Comparison of ENCODE assay signal across 26 mouse cellular contexts in genomic region chr7:45147899-45148298, GRCm38 (mm10). TPM values are rescaled to one million over a fixed set of nuclear protein-coding genes. Genes with fewer than 3 reads are reported as not detected.
DNase-seq lines count a peak whose midpoint lies in the region; ATAC-seq and TF ChIP-seq lines count a peak whose summit lies in the region.
"Had no signal": no experiment of that assay in that cellular context is flagged by ENCODE, and none has a peak within 500 bp of the region (broad histone marks: within the 10 kb centered on the region; RNA-seq: fewer than 3 reads in every experiment).

No protein-coding gene starts in this region.

- 0 out of 2 replicates have a peak overlapping the region, but pooled peaks have one; percentile 3 for H3K4me2 ChIP-seq in kidney, embryonic 16.5 days (replicated peaks; ENCODE audit: low read depth, low read length)
- no peak overlapping the region for H3K4me2 ChIP-seq in liver, embryonic 15.5 days
- H3K4me2 ChIP-seq: midbrain, embryonic 13.5 days; neural tube, embryonic 15.5 days had no signal

- no peaks in the 10 kb centered on the region for H3K36me3 ChIP-seq in heart, adult 2 months (ENCODE audit: control insufficient read depth, insufficient read depth, low read length)
- H3K36me3 ChIP-seq in kidney, embryonic 16.5 days (ENCODE audit: insufficient read depth, low read length): peaks cover 38% of the 10 kb centered on the region
- H3K36me3 ChIP-seq in liver, embryonic 15.5 days (replicated peaks): peaks cover 36% of the 10 kb centered on the region
- peaks cover 54% of the 10 kb centered on the region for H3K36me3 ChIP-seq in midbrain, embryonic 10.5 days

- TF ChIP-seq EP300 in heart, adult 2 months (IDR thresholded peaks at IDR 0.05; ENCODE audit: insufficient read depth, low read depth, low read length): no peak

- H3K4me1 ChIP-seq in heart, adult 2 months (ENCODE audit: control insufficient read depth, insufficient read depth, low read length): peaks cover 5% of the 10 kb centered on the region; the same call in 1 of the 2 replicates
- peaks cover 32% of the 10 kb centered on the region for H3K4me1 ChIP-seq in kidney, embryonic 16.5 days (ENCODE audit: insufficient read depth, low read length)
- peaks cover 30% of the 10 kb centered on the region for H3K4me1 ChIP-seq in liver, embryonic 15.5 days (replicated peaks)
- H3K4me1 ChIP-seq in midbrain, embryonic 10.5 days: peaks cover 23% of the 10 kb centered on the region

- intact Hi-C loops in heart, adult 2 months (cut with DNase I): no loop called here
- intact Hi-C loops in heart, postnatal 14 days (cut with DNase I): no loop called here
- intact Hi-C loops in left cerebral cortex, postnatal 36 days (cut with DNase I): no loop called here
- intact Hi-C loops in gastrocnemius, postnatal 14 days (cut with DNase I; ENCODE audit: low total_unique reads): no loop called here

- H3K9me3 ChIP-seq in kidney, embryonic 16.5 days (ENCODE audit: low read length): no peaks in the 10 kb centered on the region
- H3K9me3 ChIP-seq in liver, embryonic 15.5 days (replicated peaks): no peaks in the 10 kb centered on the region
- H3K9me3 ChIP-seq in midbrain, embryonic 10.5 days (replicated peaks): no peaks in the 10 kb centered on the region
- H3K9me3 ChIP-seq: G1E; midbrain, embryonic 13.5 days; neural tube, embryonic 15.5 days had no signal

- WGBS in heart, adult 2 months: 84% methylated on average over 11 of the region's 11 CpGs
- WGBS in kidney, embryonic 16.5 days: 69% methylated on average over 11 of the region's 11 CpGs
- 75% methylated on average over 11 of the region's 11 CpGs for WGBS in liver, embryonic 15.5 days (ENCODE audit: insufficient replicate concordance)
- WGBS in midbrain, embryonic 10.5 days: 91% methylated on average over 11 of the region's 11 CpGs

- ATAC-seq in kidney, embryonic 16.5 days (ENCODE audit: low FRiP score, low TSS enrichment): peak; percentile 62
- ATAC-seq in liver, embryonic 15.5 days (ENCODE audit: insufficient read depth): peak; percentile 34
- ATAC-seq: activated CD4-positive, CD25-positive, alpha-beta regulatory T cell, adult 4 months; forebrain, postnatal 0 days; lung, postnatal 0 days; midbrain, embryonic 13.5 days had no signal

- TF ChIP-seq POLR2A in heart, adult 2 months (IDR thresholded peaks at IDR 0.05; ENCODE audit: insufficient read depth, low read depth, low read length): no peak

- peak overlapping the region; percentile 5; the same call in 1 of the 2 replicates for H3K27ac ChIP-seq in heart, adult 2 months
- H3K27ac ChIP-seq in kidney, embryonic 16.5 days (ENCODE audit: low read length): peak overlapping the region; percentile 77
- H3K27ac ChIP-seq in liver, embryonic 15.5 days (replicated peaks): no peak overlapping the region
- H3K27ac ChIP-seq in midbrain, embryonic 10.5 days (replicated peaks): no peak overlapping the region
- H3K27ac ChIP-seq: midbrain, embryonic 13.5 days; neural tube, embryonic 15.5 days had no signal

- no peak overlapping the region for H3K4me3 ChIP-seq in heart, adult 2 months
- H3K4me3 ChIP-seq in kidney, embryonic 16.5 days (ENCODE audit: low read length): no peak overlapping the region; the same call in 1 of the 2 replicates
- H3K4me3 ChIP-seq in liver, embryonic 15.5 days (replicated peaks): no peak overlapping the region
- no peak overlapping the region for H3K4me3 ChIP-seq in midbrain, embryonic 10.5 days
- H3K4me3 ChIP-seq: midbrain, embryonic 13.5 days; neural tube, embryonic 15.5 days had no signal

- no peaks in the 10 kb centered on the region for H3K27me3 ChIP-seq in heart, adult 2 months (ENCODE audit: control insufficient read depth, insufficient read depth, low read length)
- H3K27me3 ChIP-seq in kidney, embryonic 16.5 days (ENCODE audit: insufficient read depth, low read length): no peaks in the 10 kb centered on the region
- no peaks in the 10 kb centered on the region for H3K27me3 ChIP-seq in liver, embryonic 15.5 days
- H3K27me3 ChIP-seq in midbrain, embryonic 10.5 days (ENCODE audit: low read depth, poor library complexity, severe bottlenecking): no peaks in the 10 kb centered on the region
- H3K27me3 ChIP-seq: midbrain, embryonic 13.5 days; neural tube, embryonic 15.5 days had no signal

- H3K9ac ChIP-seq in heart, adult 2 months (ENCODE audit: low read depth, low read length): no peak overlapping the region
- H3K9ac ChIP-seq in kidney, embryonic 16.5 days (replicated peaks; ENCODE audit: low read length): no peak overlapping the region
- no peak overlapping the region for H3K9ac ChIP-seq in liver, embryonic 15.5 days
- H3K9ac ChIP-seq: forebrain, postnatal 0 days; midbrain, embryonic 13.5 days; neural tube, embryonic 15.5 days had no signal

- no peaks in the 10 kb centered on the region for H3K79me2 ChIP-seq in heart, adult 2 months (replicated peaks; ENCODE audit: control insufficient read depth, insufficient read depth, low read length)

- DNase-seq in heart, adult 2 months: no peak
- no peak for DNase-seq in heart, postnatal 14 days
- peak; percentile 53 for DNase-seq in kidney, adult 18-20 months
- DNase-seq in left cerebral cortex, postnatal 36 days (ENCODE audit: low spot score in 2 of 2): no peak
- no peak for DNase-seq in midbrain, embryonic 10.5 days (ENCODE audit: low spot score)
- DNase-seq in gastrocnemius, postnatal 14 days: no peak
- DNase-seq: adrenal gland, postnatal 10 days; cerebellum, adult 11-12 months; embryo, embryonic 11 days; forebrain, postnatal 0 days; layer of hippocampus, postnatal 36 days; right cerebral cortex, postnatal 25 days; thymus, postnatal 4 days had no signal

- TF ChIP-seq CTCF in heart, adult 2 months (IDR thresholded peaks at IDR 0.05): no peak

RNA-seq across cellular contexts. Expression of gene Pih1d1, which starts 6.2 kb away (rescaled TPM):
- 10 to 100 TPM; 33.8 to 36.7 TPM for total RNA-seq in heart, adult 2 months (2021)
- polyA plus RNA-seq in heart, adult 2 months (2012; rRNA removed): 48.1 and 51.2 TPM in 2 replicates
- total RNA-seq in heart, postnatal 14 days (2021): 10 to 100 TPM; 27.7 to 31.2 TPM
- 109 and 112 TPM in 2 replicates for polyA plus RNA-seq in kidney, embryonic 16.5 days (2015; fragmentation: Nextera tagmentation; extraction: Ambion mirVana)
- 42.2 and 46.8 TPM in 2 replicates for polyA plus RNA-seq in liver, embryonic 15.5 days (2015; fragmentation: Nextera tagmentation; extraction: Ambion mirVana)
- 10 to 100 TPM; 44.8 to 53.6 TPM for total RNA-seq in left cerebral cortex, postnatal 36 days (2021)
- polyA plus RNA-seq in midbrain, embryonic 10.5 days (2016; fragmentation: Nextera tagmentation; extraction: Ambion mirVana): 108 and 111 TPM in 2 replicates
- 10 to 100 TPM; 40.0 to 42.4 TPM for total RNA-seq in gastrocnemius, postnatal 14 days (2021)

RNA-seq across cellular contexts. Expression of gene Aldh16a1, which starts 6.5 kb away (rescaled TPM):
- 10 to 100 TPM; 19.7 to 25.1 TPM for total RNA-seq in heart, adult 2 months (2021)
- polyA plus RNA-seq in heart, adult 2 months (2012; rRNA removed): 23.5 and 23.9 TPM in 2 replicates
- total RNA-seq in heart, postnatal 14 days (2021): 10 to 100 TPM; 20.3 to 27.3 TPM
- polyA plus RNA-seq in kidney, embryonic 16.5 days (2015; fragmentation: Nextera tagmentation; extraction: Ambion mirVana): 81.2 and 88.6 TPM in 2 replicates
- 31.4 and 32.6 TPM in 2 replicates for polyA plus RNA-seq in liver, embryonic 15.5 days (2015; fragmentation: Nextera tagmentation; extraction: Ambion mirVana)
- 10 to 100 TPM; 12.2 to 21.5 TPM for total RNA-seq in left cerebral cortex, postnatal 36 days (2021)
- polyA plus RNA-seq in midbrain, embryonic 10.5 days (2016; fragmentation: Nextera tagmentation; extraction: Ambion mirVana): 45.7 and 51.2 TPM in 2 replicates
- total RNA-seq in gastrocnemius, postnatal 14 days (2021): 10 to 100 TPM; 21.4 to 23.2 TPM

RNA-seq across cellular contexts. Expression of gene Flt3l, which starts 11.7 kb away (rescaled TPM):
- 1 to 10 TPM; 5.5 to 6.4 TPM for total RNA-seq in heart, adult 2 months (2021)
- 47.4 and 59.1 TPM in 2 replicates for polyA plus RNA-seq in heart, adult 2 months (2012; rRNA removed)
- 1 to 10 TPM; 4.3 to 5.8 TPM for total RNA-seq in heart, postnatal 14 days (2021)
- 0.95 and 1.9 TPM in 2 replicates for polyA plus RNA-seq in kidney, embryonic 16.5 days (2015; fragmentation: Nextera tagmentation; extraction: Ambion mirVana)
- 3.4 and 3.7 TPM in 2 replicates for polyA plus RNA-seq in liver, embryonic 15.5 days (2015; fragmentation: Nextera tagmentation; extraction: Ambion mirVana)
- 1 to 10 TPM; 3.7 to 6.1 TPM for total RNA-seq in left cerebral cortex, postnatal 36 days (2021)
- 1.1 and 1.4 TPM in 2 replicates for polyA plus RNA-seq in midbrain, embryonic 10.5 days (2016; fragmentation: Nextera tagmentation; extraction: Ambion mirVana)
- 1 to 10 TPM; 1.9 to 2.5 TPM for total RNA-seq in gastrocnemius, postnatal 14 days (2021)

RNA-seq across cellular contexts. Expression of gene Gm45713, which starts 11.9 kb away (rescaled TPM):
- under 1 TPM in 1 of 2 experiments, not detected in 1; 0.80 TPM for total RNA-seq in heart, adult 2 months (2021)
- 4.5 and 4.6 TPM in 2 replicates for polyA plus RNA-seq in heart, adult 2 months (2012; rRNA removed)
- under 1 TPM in 1 of 2 experiments, not detected in 1; 0.45 TPM for total RNA-seq in heart, postnatal 14 days (2021)
- polyA plus RNA-seq in kidney, embryonic 16.5 days (2015; fragmentation: Nextera tagmentation; extraction: Ambion mirVana): 0.18 TPM in 1 of 2 replicates, not detected in the other
- polyA plus RNA-seq in liver, embryonic 15.5 days (2015; fragmentation: Nextera tagmentation; extraction: Ambion mirVana): 0.10 TPM in 1 of 2 replicates, not detected in the other
- total RNA-seq in left cerebral cortex, postnatal 36 days (2021): not detected
- polyA plus RNA-seq in midbrain, embryonic 10.5 days (2016; fragmentation: Nextera tagmentation; extraction: Ambion mirVana): 0.11 and 0.19 TPM in 2 replicates
- total RNA-seq in gastrocnemius, postnatal 14 days (2021): not detected
- total RNA-seq: adrenal gland, postnatal 10 days; forebrain, postnatal 0 days; gastrocnemius, adult 8-10 months; layer of hippocampus, adult 18-20 months; left cerebral cortex, postnatal 14 days; megakaryocyte progenitor cell, adult 5-6 weeks had no signal
- polyA plus RNA-seq: activated CD4-positive, CD25-positive, alpha-beta regulatory T cell, adult 4 months; forebrain, postnatal 0 days; hindbrain, embryonic 11.5 days; midbrain, embryonic 13.5 days had no signal

RNA-seq across cellular contexts. Expression of gene Slc17a7, which starts 15.8 kb away (rescaled TPM):
- total RNA-seq in heart, adult 2 months (2021): 10 to 100 TPM; 18.3 to 24.3 TPM
- polyA plus RNA-seq in heart, adult 2 months (2012; rRNA removed): 29.1 and 36.8 TPM in 2 replicates
- total RNA-seq in heart, postnatal 14 days (2021): 10 to 100 TPM in 1 of 2 experiments, 1 to 10 TPM in 1; 8.1 to 11.5 TPM
- polyA plus RNA-seq in kidney, embryonic 16.5 days (2015; fragmentation: Nextera tagmentation; extraction: Ambion mirVana): 0.19 and 0.42 TPM in 2 replicates
- not detected in 2 replicates for polyA plus RNA-seq in liver, embryonic 15.5 days (2015; fragmentation: Nextera tagmentation; extraction: Ambion mirVana)
- total RNA-seq in left cerebral cortex, postnatal 36 days (2021): 1,000 to 10,000 TPM; 1,276 to 1,585 TPM
- polyA plus RNA-seq in midbrain, embryonic 10.5 days (2016; fragmentation: Nextera tagmentation; extraction: Ambion mirVana): 0.25 and 0.52 TPM in 2 replicates
- 1 to 10 TPM; 3.6 to 4.3 TPM for total RNA-seq in gastrocnemius, postnatal 14 days (2021)
- total RNA-seq: megakaryocyte progenitor cell, adult 5-6 weeks had no signal
- polyA plus RNA-seq: activated CD4-positive, CD25-positive, alpha-beta regulatory T cell, adult 4 months; stomach, embryonic 14.5 days had no signal

Comparison
In these comparisons a context has a peak if more than half of its experiments do, and no peak if none do; other contexts are left out.
1. H3K27ac ChIP-seq: peak in heart, adult 2 months (single experiment) and kidney, embryonic 16.5 days (single experiment); none in liver, embryonic 15.5 days (single experiment) and midbrain, embryonic 10.5 days (single experiment).